Mouse (Mus musculus): Measurements from ENCODE around the gene Psph. TPM values are rescaled to one million over a fixed set of nuclear protein-coding genes. Genes with fewer than 3 reads are reported as not detected.

The Psph gene
- total and polyA plus RNA-seq, 3 experiments = 54.8 to 170 (median 148) TPM

GRCm38 (mm10) chr5:129740976-129741375 is 46.3 kb downstream of the Psph start:
- DNase-seq (ENCODE audit: low read depth, low spot score) = peak; percentile 74
- TF ChIP-seq SIN3A (IDR thresholded peaks at IDR 0.05; ENCODE audit: low read length) (no peak), NRF1 (IDR thresholded peaks at IDR 0.05; ENCODE audit: insufficient read depth, low read depth, low read length, poor library complexity, severe bottlenecking) (no peak), MEF2A (IDR thresholded peaks at IDR 0.05; ENCODE audit: extremely low read depth, insufficient replicate concordance, low read depth, low read length, poor library complexity, severe bottlenecking) (no peak), POLR2AphosphoS5 (IDR thresholded peaks at IDR 0.05; ENCODE audit: borderline replicate concordance, low read depth, low read length) (no peak), ZNF384 (IDR thresholded peaks at IDR 0.05; ENCODE audit: low read depth, low read length) (no peak), TBP (IDR thresholded peaks at IDR 0.05; ENCODE audit: low read depth, low read length) (no peak), MXI1 (IDR thresholded peaks at IDR 0.05; ENCODE audit: low read depth, low read length) (no peak), TCF12 (IDR thresholded peaks at IDR 0.05; ENCODE audit: low read depth, low read length) (no peak), RCOR1 (IDR thresholded peaks at IDR 0.05; ENCODE audit: low read depth, low read length) (no peak), MAFK (IDR thresholded peaks at IDR 0.05; ENCODE audit: borderline replicate concordance, low read depth, low read length) (no peak), ETS1 (IDR thresholded peaks at IDR 0.05; ENCODE audit: low read depth, low read length) (no peak), JUND (IDR thresholded peaks at IDR 0.05; ENCODE audit: low read depth, low read length) (no peak), ZKSCAN1 (IDR thresholded peaks at IDR 0.05; ENCODE audit: low read depth, low read length) (no peak), USF2 (IDR thresholded peaks at IDR 0.05; ENCODE audit: borderline replicate concordance in 1 of 2, insufficient read depth in 1 of 2, low read depth in 1 of 2, low read length in 2 of 2) (no peak), POLR2AphosphoS2 (IDR thresholded peaks at IDR 0.05; ENCODE audit: low read length) (no peak), TAL1 (IDR thresholded peaks at IDR 0.05; ENCODE audit: low read length) (no peak), RAD21 (IDR thresholded peaks at IDR 0.05; ENCODE audit: low read depth, low read length) (peak; percentile 72), GABPA (IDR thresholded peaks at IDR 0.05; ENCODE audit: low read depth, low read length) (no peak), ZC3H11A (IDR thresholded peaks at IDR 0.05; ENCODE audit: low read depth, low read length) (peak; percentile 46), UBTF (IDR thresholded peaks at IDR 0.05; ENCODE audit: borderline replicate concordance, insufficient read depth, low read depth, low read length) (no peak), HCFC1 (IDR thresholded peaks at IDR 0.05; ENCODE audit: low read depth, low read length) (no peak), SMC3 (IDR thresholded peaks at IDR 0.05; ENCODE audit: low read depth, low read length) (peak; percentile 67), MYB (IDR thresholded peaks at IDR 0.05; ENCODE audit: low read depth, low read length) (no peak), CHD2 (IDR thresholded peaks at IDR 0.05; ENCODE audit: low read length) (no peak), POLR2A (IDR thresholded peaks at IDR 0.05; ENCODE audit: control insufficient read depth in 1 of 2, insufficient read depth in 1 of 2, low read depth in 1 of 2, low read length in 2 of 2, poor library complexity in 1 of 2) (no peak), ZMIZ1 (IDR thresholded peaks at IDR 0.05; ENCODE audit: low read depth, low read length) (no peak), GATA1 (IDR thresholded peaks at IDR 0.05; ENCODE audit: low read depth, low read length) (no peak), KAT2A (conservative IDR thresholded peaks at IDR 0.05; ENCODE audit: low read depth, low read length) (no peak), BHLHE40 (IDR thresholded peaks at IDR 0.05; ENCODE audit: borderline replicate concordance, low read depth, low read length) (no peak), USF1 (IDR thresholded peaks at IDR 0.05; ENCODE audit: low read depth, low read length) (no peak), ELF1 (IDR thresholded peaks at IDR 0.05; ENCODE audit: low read depth, low read length) (no peak), EP300 (IDR thresholded peaks at IDR 0.05; ENCODE audit: low read depth in 1 of 2, low read length in 2 of 2) (no peak), MYC (IDR thresholded peaks at IDR 0.05; ENCODE audit: low read depth, low read length) (peak; percentile 63; the same call in 1 of the 2 replicates), E2F4 (IDR thresholded peaks at IDR 0.05; ENCODE audit: borderline replicate concordance, low read depth, low read length) (no peak), CTCF (IDR thresholded peaks at IDR 0.05 in 2 of 3, conservative IDR thresholded peaks at IDR 0.05 in 1 of 3; ENCODE audit: control insufficient read depth in 1 of 3, insufficient read depth in 1 of 3, low read depth in 2 of 3, low read length in 3 of 3, poor library complexity in 1 of 3, severe bottlenecking in 1 of 3) (peak; percentile 45 to 83 (median 75))

More at GRCm38 (mm10) chr5:129740976-129741375, 46.3 kb downstream of the Psph start:
- Histone ChIP-seq H3K27me3 (ENCODE audit: control insufficient read depth in 1 of 2, insufficient read depth in 2 of 2, low read length in 2 of 2) (no peaks in the 10 kb centered on the region), H3K27ac (ENCODE audit: control insufficient read depth, low read depth, low read length) (no peak overlapping the region), H3K36me3 (ENCODE audit: control insufficient read depth in 1 of 2, insufficient read depth in 2 of 2, low read length in 2 of 2) (peaks cover 3 to 9% of the 10 kb centered on the region in 2 experiments; a peak in 3 of 4 replicates), H3K4me1 (ENCODE audit: control insufficient read depth in 1 of 2, insufficient read depth in 2 of 2, low read length in 2 of 2) (peaks cover 3 to 7% of the 10 kb centered on the region in 2 experiments), H3K4me3 (ENCODE audit: control insufficient read depth in 1 of 2, insufficient read depth in 1 of 2, low read depth in 2 of 2, low read length in 2 of 2) (no peak overlapping the region), H3K79me2 (ENCODE audit: control insufficient read depth, insufficient read depth, low read length, poor library complexity) (no peaks in the 10 kb centered on the region), H3K9me3 (replicated peaks; ENCODE audit: insufficient read depth, low read length) (no peaks in the 10 kb centered on the region), H3K9ac (ENCODE audit: control insufficient read depth, low read depth, low read length, poor library complexity, severe bottlenecking) (no peak overlapping the region)

All from MEL (cell line).